Mouse (Mus musculus) hindbrain, embryonic 10.5 days (tissue): ENCODE results near the gene Nod2. TPM values are rescaled to one million over a fixed set of nuclear protein-coding genes. Genes with fewer than 3 reads are reported as not detected.

Experiments used
- DNase-seq: peaks from one replicate; pipeline ENCODE4 v3.0.0-alpha.2; 2017; ENCODE audit warnings: low spot score
- H3K27ac ChIP-seq: fragments of 300-500 bp; sonication (generic); 2 replicates; pipeline ENCODE4 v1.5.1; 2016; ENCODE audit warnings: mild to moderate bottlenecking, moderate library complexity
- H3K27me3 ChIP-seq: fragments of 300-500 bp; sonication (generic); 2 replicates; pipeline ENCODE4 v1.6.1; 2016; ENCODE audit warnings: mild to moderate bottlenecking; ENCODE audit not compliant: poor library complexity, insufficient read depth, severe bottlenecking
- H3K36me3 ChIP-seq: fragments of 300-500 bp; sonication (generic); 2 replicates; pipeline ENCODE4 v1.6.1; 2016; ENCODE audit warnings: mild to moderate bottlenecking, moderate library complexity
- H3K4me1 ChIP-seq: fragments of 300-500 bp; sonication (generic); replicated peaks from 2 replicates; pipeline ENCODE4 v1.6.1; 2016; ENCODE audit warnings: mild to moderate bottlenecking
- H3K4me3 ChIP-seq: fragments of 300-500 bp; sonication (generic); 2 replicates; pipeline ENCODE4 v1.5.1; 2016; ENCODE audit warnings: mild to moderate bottlenecking, moderate library complexity
- H3K9me3 ChIP-seq: fragments of 300-500 bp; sonication (generic); 2 replicates; pipeline ENCODE4 v1.6.1; 2016; ENCODE audit warnings: mild to moderate bottlenecking, moderate library complexity
- WGBS: fragments of 180-500 bp; shearing (Covaris S2); methylation state at CpG from one replicate; pipeline ENCODE4 v1.1.7; 2016; 5-methylcytosine and 5-hydroxymethylcytosine counted together
- polyA plus RNA-seq: library from polyadenylated mRNA; unstranded; fragments of >200 nt; fragmentation: Nextera tagmentation; extraction: Ambion mirVana; gene quantifications from 2 replicates; pipeline ENCODE4 v1.2.1, GENCODE M21; 2016

The Nod2 gene
- polyA plus RNA-seq, 1 experiment from 2014 or later, result 0.17 TPM

DNA sequence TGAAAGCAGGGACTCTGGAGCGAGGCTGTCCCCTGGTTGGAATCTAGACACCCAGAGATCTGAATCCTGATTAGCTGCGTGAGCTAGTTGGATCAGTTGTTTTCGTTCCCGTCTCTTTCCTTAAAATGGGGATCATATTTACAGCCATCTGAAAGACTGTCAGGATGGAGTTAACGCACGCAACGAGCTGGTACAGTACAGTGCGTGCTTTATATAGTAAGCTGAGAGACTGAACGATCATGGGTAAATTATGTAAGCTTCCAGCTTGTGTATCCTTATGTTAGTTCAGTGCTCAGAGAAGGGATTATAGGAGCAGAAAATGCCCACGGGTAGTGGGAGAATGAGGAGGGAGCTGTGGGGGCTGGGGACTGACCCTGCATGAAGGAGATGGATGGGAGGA is 24.5 kb downstream of the Nod2 start:
- 91% methylated on average over 10 of the region's 10 CpGs for WGBS
- H3K27me3 ChIP-seq, result no peaks in the 10 kb centered on the region
- no peak overlapping the region for H3K4me3 ChIP-seq
- DNase-seq, result no peak
- H3K9me3 ChIP-seq, result no peaks in the 10 kb centered on the region
- peaks cover 23% of the 10 kb centered on the region for H3K4me1 ChIP-seq
- H3K36me3 ChIP-seq, result no peaks in the 10 kb centered on the region
- no peak overlapping the region for H3K27ac ChIP-seq

DNA sequence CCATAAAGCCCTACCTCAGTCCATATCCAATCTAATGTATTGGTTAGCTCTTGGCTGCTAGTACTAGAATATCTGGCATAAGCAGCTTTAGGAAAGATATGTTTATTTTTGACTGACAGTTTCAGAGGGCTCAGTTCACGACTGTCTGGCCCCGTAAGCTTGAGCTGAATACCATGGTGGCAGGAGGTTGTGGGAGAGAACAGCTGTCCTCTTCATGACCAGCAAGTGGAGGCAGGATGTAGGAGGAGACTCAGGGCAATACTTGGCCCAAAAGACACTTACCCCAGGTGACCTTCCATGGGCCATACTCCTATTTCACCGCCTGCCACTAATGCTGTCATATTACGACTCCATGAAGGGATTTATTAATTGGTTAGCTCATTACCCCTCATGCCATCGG is 26.7 kb downstream of the Nod2 start:
- Histone ChIP-seq H3K36me3 (no peaks in the 10 kb centered on the region), H3K9me3 (no peaks in the 10 kb centered on the region), H3K27me3 (no peaks in the 10 kb centered on the region), H3K4me1 (peaks cover 12% of the 10 kb centered on the region), H3K27ac (no peak overlapping the region), H3K4me3 (no peak overlapping the region)
- no peak for DNase-seq
- 85% methylated on average over 5 of the region's 5 CpGs for WGBS

DNA sequence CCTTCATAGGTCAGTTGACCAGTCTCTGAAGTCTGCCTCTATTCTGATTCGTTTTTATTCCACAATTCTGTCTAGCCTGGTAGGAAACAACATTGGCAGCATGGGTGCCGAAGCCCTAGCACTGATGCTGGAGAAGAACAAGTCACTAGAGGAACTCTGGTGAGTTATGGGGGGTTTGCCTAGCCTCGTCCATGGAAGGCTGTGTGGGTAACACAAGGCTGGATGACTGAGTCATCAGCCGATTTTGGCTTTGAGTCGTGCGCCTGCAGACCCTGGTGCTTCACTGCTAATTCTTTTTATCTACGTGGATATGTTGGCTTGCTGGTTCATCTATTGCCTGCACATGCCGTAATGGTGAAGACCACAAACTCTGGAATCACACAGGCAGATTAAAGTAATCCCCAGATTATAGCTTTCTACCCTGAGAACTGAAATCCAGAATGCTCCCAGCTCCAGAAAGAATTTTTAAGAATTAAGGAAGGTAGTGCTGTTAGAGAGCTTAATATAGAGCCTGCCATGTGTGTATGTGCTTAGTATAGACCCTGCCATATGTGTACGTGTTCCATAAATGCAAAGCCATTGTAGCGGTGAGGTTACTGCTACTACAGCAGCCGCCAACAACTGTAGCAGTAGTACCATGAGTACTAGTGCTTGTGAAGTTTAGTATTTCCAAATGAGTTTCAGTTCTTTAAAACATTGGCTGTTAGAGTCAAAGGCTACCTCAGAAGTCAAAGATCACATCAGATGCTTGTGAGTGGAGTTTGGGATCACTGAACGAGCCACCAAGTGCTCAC is 28.5 kb downstream of the Nod2 start:
- Histone ChIP-seq H3K27ac (no peak overlapping the region), H3K27me3 (no peaks in the 10 kb centered on the region), H3K9me3 (no peaks in the 10 kb centered on the region), H3K36me3 (no peaks in the 10 kb centered on the region), H3K4me1 (peaks cover 4% of the 10 kb centered on the region), H3K4me3 (no peak overlapping the region)
- DNase-seq, result no peak
- 92% methylated on average over 12 of the region's 12 CpGs for WGBS

DNA sequence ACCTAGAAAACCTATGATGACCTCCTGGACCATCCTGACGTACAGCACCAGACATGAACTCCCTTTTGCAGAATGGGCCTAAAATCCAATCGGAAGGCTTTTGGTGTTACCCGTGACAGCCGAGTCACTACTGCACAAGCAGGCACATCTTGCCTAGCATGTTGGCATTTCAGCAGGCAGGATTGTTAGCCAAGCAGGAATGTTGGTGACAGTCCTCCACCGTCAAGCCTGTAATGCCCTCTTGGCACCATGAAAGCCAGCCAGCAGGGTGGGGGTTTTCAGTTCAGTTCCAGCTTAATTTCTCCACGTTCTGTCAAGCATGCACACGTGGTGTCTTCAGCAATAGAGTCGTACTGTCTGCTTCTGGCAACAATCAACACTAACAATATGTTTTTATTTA is 30.0 kb downstream of the Nod2 start:
- DNase-seq, result no peak
- no peaks in the 10 kb centered on the region for H3K9me3 ChIP-seq
- H3K27me3 ChIP-seq, result no peaks in the 10 kb centered on the region
- H3K4me1 ChIP-seq, result no peaks in the 10 kb centered on the region
- no peaks in the 10 kb centered on the region for H3K36me3 ChIP-seq
- WGBS, result 86% methylated on average over 8 of the region's 8 CpGs
- H3K27ac ChIP-seq, result no peak overlapping the region
- no peak overlapping the region for H3K4me3 ChIP-seq

DNA sequence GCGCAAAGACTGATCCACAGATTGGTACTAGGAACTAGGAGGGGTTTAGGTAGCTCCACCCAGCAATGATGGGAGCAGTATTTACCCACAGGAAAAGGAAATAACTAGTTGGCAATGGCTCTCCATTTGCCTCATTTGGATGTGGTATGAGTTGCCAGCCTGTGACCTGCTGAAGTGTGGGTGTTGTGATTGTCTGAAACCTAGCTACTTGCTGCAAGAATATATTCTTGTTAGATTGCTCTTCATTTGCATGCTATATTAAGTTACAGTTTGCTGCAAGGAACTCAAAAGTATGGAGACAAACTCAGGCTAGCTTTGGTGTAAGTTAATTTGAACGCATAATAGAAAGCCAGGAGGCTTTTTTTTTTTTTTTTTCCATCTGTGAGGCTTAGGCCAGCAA is 33.5 kb downstream of the Nod2 start:
- no peaks in the 10 kb centered on the region for H3K27me3 ChIP-seq
- H3K36me3 ChIP-seq, result no peaks in the 10 kb centered on the region
- DNase-seq, result no peak
- no peak overlapping the region for H3K27ac ChIP-seq
- no peaks in the 10 kb centered on the region for H3K4me1 ChIP-seq
- WGBS, result 98% methylated on average over 2 of the region's 2 CpGs
- no peaks in the 10 kb centered on the region for H3K9me3 ChIP-seq
- H3K4me3 ChIP-seq, result no peak overlapping the region

DNA sequence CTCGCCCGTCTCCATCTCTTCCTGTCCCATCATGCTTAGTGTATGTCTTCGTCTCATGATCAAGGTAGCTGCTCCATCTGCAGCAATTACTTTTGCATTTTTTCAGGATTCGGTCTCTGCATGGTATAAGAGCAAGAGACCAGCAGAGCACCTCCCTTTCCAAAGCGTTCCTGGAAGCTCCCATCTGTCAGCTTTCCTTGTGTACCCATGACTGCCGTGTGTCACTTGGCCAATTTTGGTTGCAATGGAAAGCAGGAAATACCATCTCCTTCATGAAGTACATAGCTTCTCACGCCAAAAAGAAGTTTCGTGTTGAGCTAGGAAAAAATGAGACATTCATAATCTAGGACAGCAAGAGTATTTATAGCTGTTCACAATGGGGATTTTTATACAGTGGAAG is 33.9 kb downstream of the Nod2 start:
- 91% methylated on average over 8 of the region's 8 CpGs for WGBS
- H3K27ac ChIP-seq, result no peak overlapping the region
- H3K9me3 ChIP-seq, result no peaks in the 10 kb centered on the region
- H3K27me3 ChIP-seq, result no peaks in the 10 kb centered on the region
- no peaks in the 10 kb centered on the region for H3K36me3 ChIP-seq
- no peaks in the 10 kb centered on the region for H3K4me1 ChIP-seq
- no peak overlapping the region for H3K4me3 ChIP-seq
- no peak for DNase-seq

DNA sequence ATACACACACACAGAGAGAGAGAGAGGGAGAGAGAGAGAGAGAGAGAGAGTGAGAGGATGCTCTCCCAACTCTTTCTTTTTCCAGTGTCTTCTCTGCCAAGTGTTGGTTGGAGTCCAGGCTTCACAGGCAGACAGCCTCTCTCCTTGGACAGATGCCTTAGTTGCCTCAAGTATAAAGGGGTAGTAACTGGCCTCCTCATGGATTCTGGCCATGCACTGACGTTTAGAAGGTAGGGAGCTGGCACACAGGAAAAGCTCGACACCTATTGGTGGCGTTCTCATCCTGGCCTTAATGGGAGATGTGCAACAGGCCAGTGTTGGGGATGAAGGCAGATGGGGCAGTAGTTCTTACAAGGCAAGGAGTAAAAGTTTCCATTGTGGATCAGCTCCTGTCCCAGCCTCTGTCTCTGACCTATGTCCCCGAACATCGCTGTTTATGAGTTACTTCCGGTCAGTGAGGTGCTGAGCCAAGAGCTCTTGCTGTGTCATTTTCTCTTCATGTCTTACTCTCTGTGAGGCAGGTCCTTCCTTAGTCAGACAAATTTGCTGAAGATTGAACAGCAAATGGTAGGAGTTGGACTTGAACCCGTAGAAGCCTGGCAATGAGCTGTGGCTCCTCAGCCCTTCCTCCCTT is 36.7 kb downstream of the Nod2 start:
- no peak for DNase-seq
- Histone ChIP-seq H3K4me1 (no peaks in the 10 kb centered on the region), H3K36me3 (no peaks in the 10 kb centered on the region), H3K27ac (no peak overlapping the region), H3K4me3 (no peak overlapping the region), H3K9me3 (no peaks in the 10 kb centered on the region), H3K27me3 (no peaks in the 10 kb centered on the region)
- 90% methylated on average over 7 of the region's 7 CpGs for WGBS

DNA sequence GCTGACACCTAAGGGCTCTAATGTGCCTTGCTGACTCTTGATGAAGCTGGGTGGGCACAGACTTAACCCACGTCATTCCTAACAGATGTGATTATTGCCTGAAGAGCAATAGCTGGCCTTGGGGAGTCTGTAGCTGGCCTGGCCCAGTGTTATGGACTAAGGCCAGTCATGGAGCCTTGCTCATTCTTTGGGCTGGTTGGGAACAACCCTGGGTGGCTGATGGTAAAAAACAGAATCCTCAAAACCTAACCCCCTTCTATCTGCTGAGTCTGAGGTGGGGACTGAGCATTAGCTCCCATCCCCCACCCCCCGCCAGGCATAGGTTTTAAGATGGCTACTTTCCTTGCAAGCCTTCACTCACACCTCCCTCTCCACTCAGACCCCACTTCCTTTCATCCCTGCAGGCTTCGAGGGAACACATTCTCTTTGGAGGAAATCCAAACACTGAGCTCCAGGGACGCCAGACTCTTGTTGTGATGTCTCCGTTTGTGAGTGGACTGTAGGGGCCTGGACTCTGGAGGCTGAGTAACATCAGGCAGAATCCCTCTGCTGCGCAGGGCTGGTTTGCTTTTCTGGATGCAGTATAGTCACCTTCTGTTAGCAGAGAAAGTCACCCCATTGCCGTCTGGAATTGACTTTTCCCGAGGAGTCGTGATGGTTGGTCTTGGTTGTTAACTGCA is 39.3 kb downstream of the Nod2 start:
- no peaks in the 10 kb centered on the region for H3K9me3 ChIP-seq
- no peaks in the 10 kb centered on the region for H3K27me3 ChIP-seq
- no peaks in the 10 kb centered on the region for H3K4me1 ChIP-seq
- no peaks in the 10 kb centered on the region for H3K36me3 ChIP-seq
- 70% methylated on average over 9 of the region's 9 CpGs for WGBS
- H3K27ac ChIP-seq, result no peak overlapping the region
- no peak for DNase-seq
- H3K4me3 ChIP-seq, result no peak overlapping the region

DNA sequence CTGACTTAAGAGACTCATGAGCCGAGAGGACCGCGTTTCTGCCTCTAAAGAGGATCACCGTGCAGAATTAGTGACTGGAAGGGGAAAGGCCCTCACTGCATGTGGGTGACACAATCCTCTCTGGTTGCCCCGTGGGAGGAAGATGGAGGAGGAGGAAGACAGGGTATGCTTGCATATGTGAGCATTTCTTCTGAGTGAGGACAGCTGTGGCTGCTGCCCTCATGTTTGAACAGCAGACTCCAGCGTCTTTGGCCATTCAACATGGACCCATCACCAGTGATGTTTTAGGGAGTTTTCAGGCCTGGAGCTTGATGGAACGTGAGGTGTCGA is 39.8 kb downstream of the Nod2 start:
- H3K4me1 ChIP-seq, result 0 out of 2 replicates have a peak, but pooled peaks cover under 1% of the 10 kb centered on the region
- WGBS, result 85% methylated on average over 8 of the region's 8 CpGs
- no peaks in the 10 kb centered on the region for H3K36me3 ChIP-seq
- no peak for DNase-seq
- H3K27ac ChIP-seq, result no peak overlapping the region
- H3K4me3 ChIP-seq, result no peak overlapping the region
- no peaks in the 10 kb centered on the region for H3K9me3 ChIP-seq
- H3K27me3 ChIP-seq, result no peaks in the 10 kb centered on the region

DNA sequence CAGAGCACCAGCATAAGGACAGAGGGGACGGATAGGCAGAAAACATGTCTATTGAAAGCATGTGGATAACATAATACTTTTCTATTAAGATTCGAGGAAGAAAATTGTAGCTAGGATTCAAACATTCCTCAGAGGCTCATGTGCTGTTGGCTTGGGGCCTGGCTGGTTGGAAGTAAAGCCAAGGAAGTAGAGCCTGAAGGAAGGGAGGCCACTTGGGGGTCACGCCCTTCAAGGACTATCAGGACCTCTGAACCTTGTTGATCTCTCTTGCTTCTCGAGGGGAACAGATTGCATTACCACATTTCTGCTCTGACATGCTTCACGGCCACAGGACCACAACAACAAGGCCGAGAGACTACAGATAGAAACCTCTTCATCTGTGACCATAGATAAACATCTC is 42.0 kb downstream of the Nod2 start:
- Histone ChIP-seq H3K27ac (no peak overlapping the region), H3K9me3 (no peaks in the 10 kb centered on the region), H3K4me1 (0 out of 2 replicates have a peak, but pooled peaks cover 8% of the 10 kb centered on the region), H3K27me3 (peaks cover 2% of the 10 kb centered on the region; the same call in 1 of the 2 replicates), H3K36me3 (no peaks in the 10 kb centered on the region), H3K4me3 (no peak overlapping the region)
- 80% methylated on average over 6 of the region's 6 CpGs for WGBS
- no peak for DNase-seq

DNA sequence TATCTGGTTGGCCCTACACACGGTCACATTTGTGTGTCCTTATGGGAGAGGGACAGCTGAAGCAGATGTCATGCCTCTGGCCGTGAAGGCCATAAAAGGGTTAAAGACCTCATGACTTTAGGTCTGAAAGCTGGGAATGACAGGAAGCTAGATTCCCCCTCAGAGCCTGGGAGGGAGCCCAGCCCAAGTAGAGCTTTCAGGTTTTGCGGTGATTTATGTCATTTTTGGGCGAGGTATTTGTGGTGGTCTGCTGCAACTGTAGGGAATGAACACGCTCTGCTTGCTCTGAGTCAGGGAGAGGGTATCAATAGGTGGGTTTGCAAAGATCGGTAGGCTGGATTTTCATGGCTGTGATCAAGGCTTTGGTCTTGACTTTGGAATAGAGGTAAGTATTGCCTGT is 42.8 kb downstream of the Nod2 start:
- H3K36me3 ChIP-seq, result no peaks in the 10 kb centered on the region
- 0 out of 2 replicates have a peak, but pooled peaks cover 8% of the 10 kb centered on the region for H3K4me1 ChIP-seq
- DNase-seq, result no peak
- peaks cover 10% of the 10 kb centered on the region for H3K27me3 ChIP-seq
- H3K4me3 ChIP-seq, result no peak overlapping the region
- H3K27ac ChIP-seq, result no peak overlapping the region
- H3K9me3 ChIP-seq, result no peaks in the 10 kb centered on the region
- WGBS, result 90% methylated on average over 6 of the region's 6 CpGs

DNA sequence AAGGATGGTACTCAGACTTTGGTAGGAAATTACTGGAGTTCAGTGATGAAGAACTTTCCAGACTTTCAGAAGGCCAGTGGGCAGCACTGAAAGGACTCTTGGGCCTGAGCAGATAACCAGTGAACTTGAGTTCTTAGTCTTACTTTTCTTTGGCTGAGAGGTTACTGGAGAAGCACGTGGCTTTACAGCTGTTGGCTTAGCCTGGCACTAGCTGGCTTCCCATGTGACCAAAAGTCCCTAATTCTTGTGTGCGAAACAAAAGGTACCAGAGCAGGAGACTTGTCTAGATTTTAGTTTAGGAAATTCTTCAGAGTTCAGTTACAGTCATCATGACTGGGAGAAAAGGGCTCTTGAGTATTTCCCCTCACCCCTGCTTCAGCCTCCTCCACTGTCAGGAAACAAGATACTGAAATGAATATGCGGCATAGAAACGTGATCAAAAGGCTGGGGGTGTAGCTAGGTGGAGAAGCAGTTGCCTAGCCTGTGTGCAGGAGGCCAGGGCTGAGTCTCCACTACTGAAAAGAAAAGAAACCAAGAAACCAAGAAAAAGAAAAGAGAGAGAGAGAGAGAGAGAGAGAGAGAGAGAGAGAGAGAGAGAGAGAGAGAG is 44.3 kb downstream of the Nod2 start:
- H3K4me1 ChIP-seq, result peaks cover 12% of the 10 kb centered on the region; the same call in 1 of the 2 replicates
- no peak overlapping the region for H3K4me3 ChIP-seq
- DNase-seq, result no peak
- peaks cover 16% of the 10 kb centered on the region for H3K27me3 ChIP-seq
- no peaks in the 10 kb centered on the region for H3K36me3 ChIP-seq
- WGBS, result 53% methylated on average over 4 of the region's 4 CpGs
- no peak overlapping the region for H3K27ac ChIP-seq
- H3K9me3 ChIP-seq, result no peaks in the 10 kb centered on the region

DNA sequence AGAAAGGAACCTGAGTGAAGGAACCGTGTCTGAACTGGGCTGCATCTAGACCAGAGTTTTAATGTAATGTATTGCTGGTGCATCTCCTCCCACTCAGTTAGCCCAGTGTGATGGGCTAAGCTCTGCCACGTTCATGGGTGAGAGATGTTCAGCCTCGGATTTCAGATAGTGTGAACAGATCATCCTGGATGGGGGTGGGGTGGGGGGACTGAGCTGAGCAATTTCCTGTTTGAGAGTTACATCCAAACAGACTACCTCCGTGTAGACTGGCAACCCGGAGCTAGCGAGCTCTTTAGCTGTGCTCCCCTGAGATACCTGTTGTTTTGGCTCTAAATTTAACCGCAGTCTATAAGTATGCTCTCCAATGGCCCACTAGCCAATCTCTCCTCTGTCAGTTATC is 44.8 kb downstream of the Nod2 start:
- DNase-seq, result no peak
- 60% methylated on average over 7 of the region's 7 CpGs for WGBS
- H3K4me3 ChIP-seq, result no peak overlapping the region

More for the DNA sequence above, 44.8 kb downstream of the Nod2 start:
- Histone ChIP-seq H3K4me1 (peaks cover 12% of the 10 kb centered on the region; the same call in 1 of the 2 replicates), H3K36me3 (no peaks in the 10 kb centered on the region), H3K27me3 (peaks cover 16% of the 10 kb centered on the region), H3K9me3 (no peaks in the 10 kb centered on the region), H3K27ac (no peak overlapping the region)
